Mouse (Mus musculus): ENCODE measurements around the gene Dnmt1. TPM values are rescaled to one million over a fixed set of nuclear protein-coding genes. Genes with fewer than 3 reads are reported as not detected.
A peak's percentile ranks its signal among the peaks of the same experiment; 100 is the strongest.

Dnmt1 gene
- total RNA-seq, 1 experiment: 122 TPM

DNA sequence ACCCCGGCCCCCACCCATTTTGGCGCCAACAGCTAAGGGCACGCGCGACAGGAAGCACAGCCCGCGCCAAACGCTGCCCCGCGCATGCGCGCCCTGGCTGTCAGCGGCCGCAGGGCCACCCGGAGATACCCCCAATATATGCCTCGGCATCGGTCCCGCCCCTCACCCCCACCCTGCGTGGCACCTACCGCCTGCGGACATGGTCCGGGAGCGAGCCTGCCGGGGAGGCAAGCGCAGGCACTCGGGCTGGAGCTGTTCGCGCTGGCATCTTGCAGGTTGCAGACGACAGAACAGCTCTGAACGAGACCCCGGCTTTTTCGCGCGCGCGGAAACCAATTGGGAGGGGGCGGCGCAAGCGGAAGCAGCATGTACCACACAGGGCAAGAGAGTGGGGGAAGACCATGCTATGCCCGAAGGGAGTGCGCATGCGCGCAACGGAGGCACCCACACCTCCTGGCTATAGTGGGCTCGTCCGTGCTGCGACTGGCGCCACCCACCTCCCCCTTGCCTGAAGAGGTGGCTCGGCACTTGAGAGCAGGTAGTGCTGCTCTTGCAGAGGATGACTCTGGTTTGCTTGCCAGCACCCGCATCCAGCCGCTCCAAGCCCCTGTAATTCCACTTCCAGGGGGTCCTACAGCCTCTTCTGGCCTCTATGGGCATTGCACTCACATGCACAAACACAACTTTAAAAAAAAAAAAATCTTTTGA is 7.0 kb downstream of the Dnmt1 start:
- DNase-seq (ENCODE audit: low read depth, low spot score): peak; percentile 92
- Histone ChIP-seq H3K9me3 (ENCODE audit: control insufficient read depth, insufficient read depth, low read depth, low read length) (no peaks in the 10 kb centered on the region), H3K9ac (ENCODE audit: insufficient read depth, low read depth, low read length, poor library complexity, severe bottlenecking) (peak overlapping the region; percentile 92), H3K27ac (ENCODE audit: insufficient read depth, low read depth, low read length, poor library complexity, severe bottlenecking) (peak overlapping the region; percentile 74), H3K4me3 (ENCODE audit: insufficient read depth in 1 of 2, low read depth in 1 of 2, low read length in 2 of 2, poor library complexity in 1 of 2, severe bottlenecking in 1 of 2) (peak overlapping the region; percentile 83 to 96), H3K4me1 (ENCODE audit: control insufficient read depth in 2 of 2, insufficient read depth in 2 of 2, low read length in 2 of 2, poor library complexity in 1 of 2) (peaks cover 2 to 11% of the 10 kb centered on the region in 2 experiments; a peak in 3 of 4 replicates), H3K36me3 (ENCODE audit: control insufficient read depth, insufficient read depth, low read length, poor library complexity, severe bottlenecking) (peaks cover 4% of the 10 kb centered on the region; the same call in 1 of the 2 replicates)
- in situ Hi-C loops (cut with MboI; ENCODE audit: low sequenced_read_pairs in 2 of 2, unreplicated experiment in 2 of 2): no loop called here
- TF ChIP-seq MAFK (IDR thresholded peaks at IDR 0.05; ENCODE audit: insufficient read depth, low read depth, low read length): no peak
- no peak for TF ChIP-seq ZC3H11A (IDR thresholded peaks at IDR 0.05; ENCODE audit: borderline replicate concordance, low read depth, low read length)
- peak; percentile 25; the same call in 1 of the 2 replicates for TF ChIP-seq HCFC1 (IDR thresholded peaks at IDR 0.05; ENCODE audit: borderline replicate concordance, insufficient read depth, low read length)
- TF ChIP-seq CHD2 (IDR thresholded peaks at IDR 0.05; ENCODE audit: low read depth, low read length): no peak
- TF ChIP-seq ZNF384 (IDR thresholded peaks at IDR 0.05; ENCODE audit: low read depth, low read length): peak; percentile 73

DNA sequence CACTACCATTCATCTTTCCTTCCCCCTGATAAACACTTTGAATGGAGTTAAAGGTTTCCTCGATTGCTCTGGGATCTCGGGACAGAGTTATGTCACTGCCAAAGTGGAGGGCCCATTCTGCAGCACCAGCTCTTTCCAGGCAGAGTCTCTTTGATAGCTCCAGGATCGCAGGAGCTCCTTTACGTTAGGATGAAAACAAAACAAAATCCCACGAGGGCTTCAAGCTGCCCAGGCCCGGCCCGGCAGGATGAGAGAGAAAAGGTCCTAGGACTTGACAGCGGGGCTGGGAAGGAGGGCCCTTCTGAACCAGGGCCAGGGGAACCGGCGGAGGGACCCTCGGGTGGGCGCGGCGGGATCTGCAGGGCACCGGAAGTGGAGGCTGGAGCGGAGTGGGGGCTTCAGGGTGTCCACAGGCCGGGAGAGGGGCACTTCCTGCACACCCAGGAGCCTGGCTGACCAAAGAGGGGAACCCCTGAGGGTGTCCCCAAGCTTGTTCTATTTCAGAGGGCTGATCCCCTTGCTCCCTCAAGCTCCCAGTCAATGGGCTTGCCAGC is 7.6 kb downstream of the Dnmt1 start:
- peaks cover 4 to 13% of the 10 kb centered on the region in 2 experiments; a peak in 3 of 4 replicates for H3K4me1 ChIP-seq (ENCODE audit: control insufficient read depth in 2 of 2, insufficient read depth in 2 of 2, low read length in 2 of 2, poor library complexity in 1 of 2)
- no peak for DNase-seq (ENCODE audit: low read depth, low spot score)
- H3K4me3 ChIP-seq (ENCODE audit: insufficient read depth in 1 of 2, low read depth in 1 of 2, low read length in 2 of 2, poor library complexity in 1 of 2, severe bottlenecking in 1 of 2): peak overlapping the region; percentile 83 to 96
- H3K36me3 ChIP-seq (ENCODE audit: control insufficient read depth, insufficient read depth, low read length, poor library complexity, severe bottlenecking): peaks cover 4% of the 10 kb centered on the region; the same call in 1 of the 2 replicates
- in situ Hi-C loops (cut with MboI; ENCODE audit: low sequenced_read_pairs in 2 of 2, unreplicated experiment in 2 of 2): no loop called here
- H3K9me3 ChIP-seq (ENCODE audit: control insufficient read depth, insufficient read depth, low read depth, low read length): no peaks in the 10 kb centered on the region
- H3K27ac ChIP-seq (ENCODE audit: insufficient read depth, low read depth, low read length, poor library complexity, severe bottlenecking): peak overlapping the region; percentile 74
- TF ChIP-seq MAFK (IDR thresholded peaks at IDR 0.05; ENCODE audit: insufficient read depth, low read depth, low read length) (no peak), HCFC1 (IDR thresholded peaks at IDR 0.05; ENCODE audit: borderline replicate concordance, insufficient read depth, low read length) (no peak), CHD2 (IDR thresholded peaks at IDR 0.05; ENCODE audit: low read depth, low read length) (no peak)
- H3K9ac ChIP-seq (ENCODE audit: insufficient read depth, low read depth, low read length, poor library complexity, severe bottlenecking): peak overlapping the region; percentile 92

DNA sequence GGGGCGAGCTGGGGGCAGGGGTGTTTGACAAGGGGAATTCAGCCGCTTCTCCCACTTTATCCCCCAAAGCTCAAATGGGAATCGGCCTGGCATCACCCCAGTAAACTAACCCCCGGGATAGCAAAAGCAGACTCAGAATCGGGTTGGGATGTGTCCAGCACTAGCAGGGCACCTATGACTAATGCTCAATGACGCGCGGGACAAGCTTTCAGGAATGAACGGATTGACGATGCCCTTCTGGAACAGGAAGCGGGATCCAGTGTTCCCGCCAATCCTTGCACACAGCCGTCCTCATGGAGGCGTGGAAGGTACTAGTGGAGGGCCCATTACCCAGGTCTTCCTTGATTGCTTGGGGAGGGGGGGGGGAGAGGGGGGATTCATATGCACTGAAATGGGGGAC is 8.2 kb downstream of the Dnmt1 start:
- in situ Hi-C loops (cut with MboI; ENCODE audit: low sequenced_read_pairs in 2 of 2, unreplicated experiment in 2 of 2): no loop called here
- H3K4me3 ChIP-seq (ENCODE audit: insufficient read depth in 1 of 2, low read depth in 1 of 2, low read length in 2 of 2, poor library complexity in 1 of 2, severe bottlenecking in 1 of 2): peak overlapping the region; percentile 83 to 96
- DNase-seq (ENCODE audit: low read depth, low spot score): no peak
- peaks cover 5% of the 10 kb centered on the region; the same call in 1 of the 2 replicates for H3K36me3 ChIP-seq (ENCODE audit: control insufficient read depth, insufficient read depth, low read length, poor library complexity, severe bottlenecking)
- H3K27ac ChIP-seq (ENCODE audit: insufficient read depth, low read depth, low read length, poor library complexity, severe bottlenecking): no peak overlapping the region; the same call in 1 of the 2 replicates
- TF ChIP-seq ZNF384 (IDR thresholded peaks at IDR 0.05; ENCODE audit: low read depth, low read length) (no peak), CHD2 (IDR thresholded peaks at IDR 0.05; ENCODE audit: low read depth, low read length) (no peak), HCFC1 (IDR thresholded peaks at IDR 0.05; ENCODE audit: borderline replicate concordance, insufficient read depth, low read length) (no peak), MAFK (IDR thresholded peaks at IDR 0.05; ENCODE audit: insufficient read depth, low read depth, low read length) (no peak), ZC3H11A (IDR thresholded peaks at IDR 0.05; ENCODE audit: borderline replicate concordance, low read depth, low read length) (no peak)
- peak overlapping the region; percentile 92 for H3K9ac ChIP-seq (ENCODE audit: insufficient read depth, low read depth, low read length, poor library complexity, severe bottlenecking)
- peaks cover 7 to 15% of the 10 kb centered on the region in 2 experiments for H3K4me1 ChIP-seq (ENCODE audit: control insufficient read depth in 2 of 2, insufficient read depth in 2 of 2, low read length in 2 of 2, poor library complexity in 1 of 2)
- no peaks in the 10 kb centered on the region for H3K9me3 ChIP-seq (ENCODE audit: control insufficient read depth, insufficient read depth, low read depth, low read length)

DNA sequence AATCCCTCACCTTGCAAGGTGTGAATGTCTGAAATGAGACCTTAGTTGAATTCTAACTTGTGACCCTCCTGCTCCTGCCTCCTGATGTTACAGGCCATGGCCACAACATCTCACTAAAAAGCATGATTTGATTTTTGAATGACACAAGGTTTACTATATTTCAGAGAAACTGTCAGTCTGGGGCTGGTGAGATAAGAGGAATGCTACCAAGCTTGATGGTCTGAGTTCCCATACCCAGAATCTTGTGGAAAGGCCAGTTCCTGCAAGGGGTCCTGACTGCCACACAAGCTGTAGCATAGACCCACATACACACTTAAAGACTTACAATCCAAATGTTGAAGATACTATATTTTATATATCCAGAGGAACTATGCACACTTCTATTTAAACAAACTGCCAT is 9.3 kb downstream of the Dnmt1 start:
- peaks cover 9% of the 10 kb centered on the region; the same call in 1 of the 2 replicates for H3K36me3 ChIP-seq (ENCODE audit: control insufficient read depth, insufficient read depth, low read length, poor library complexity, severe bottlenecking)
- in situ Hi-C loops (cut with MboI; ENCODE audit: low sequenced_read_pairs in 2 of 2, unreplicated experiment in 2 of 2): no loop called here
- H3K4me3 ChIP-seq (ENCODE audit: insufficient read depth in 1 of 2, low read depth in 1 of 2, low read length in 2 of 2, poor library complexity in 1 of 2, severe bottlenecking in 1 of 2): no peak overlapping the region
- TF ChIP-seq ZNF384 (IDR thresholded peaks at IDR 0.05; ENCODE audit: low read depth, low read length) (no peak), MAFK (IDR thresholded peaks at IDR 0.05; ENCODE audit: insufficient read depth, low read depth, low read length) (no peak), CHD2 (IDR thresholded peaks at IDR 0.05; ENCODE audit: low read depth, low read length) (no peak), HCFC1 (IDR thresholded peaks at IDR 0.05; ENCODE audit: borderline replicate concordance, insufficient read depth, low read length) (no peak), ZC3H11A (IDR thresholded peaks at IDR 0.05; ENCODE audit: borderline replicate concordance, low read depth, low read length) (no peak)
- no peak overlapping the region; the same call in 1 of the 2 replicates for H3K9ac ChIP-seq (ENCODE audit: insufficient read depth, low read depth, low read length, poor library complexity, severe bottlenecking)
- H3K9me3 ChIP-seq (ENCODE audit: control insufficient read depth, insufficient read depth, low read depth, low read length): no peaks in the 10 kb centered on the region
- no peak overlapping the region for H3K27ac ChIP-seq (ENCODE audit: insufficient read depth, low read depth, low read length, poor library complexity, severe bottlenecking)
- peaks cover 7 to 20% of the 10 kb centered on the region in 2 experiments for H3K4me1 ChIP-seq (ENCODE audit: control insufficient read depth in 2 of 2, insufficient read depth in 2 of 2, low read length in 2 of 2, poor library complexity in 1 of 2)
- no peak for DNase-seq (ENCODE audit: low read depth, low spot score)
